Mouse (Mus musculus) liver, embryonic 12.5 days (tissue): Measurements from ENCODE around the gene AA467197. TPM values are rescaled to one million over a fixed set of nuclear protein-coding genes. Genes with fewer than 3 reads are reported as not detected.

ENCODE experiments used
- ATAC-seq: fragments of 200-750 bp; cut with Nextera tagmentation; 2 replicates; pipeline ENCODE4 v1.8.0; 2017; ENCODE audit warnings: moderate number of reproducible peaks, mild to moderate bottlenecking, moderate library complexity
- H3K27ac ChIP-seq: fragments of 300-500 bp; sonication (generic); 2 replicates; pipeline ENCODE4 v1.5.1; 2016; ENCODE audit warnings: mild to moderate bottlenecking
- H3K27me3 ChIP-seq: fragments of 300-500 bp; sonication (generic); replicated peaks from 2 replicates; pipeline ENCODE4 v1.6.1; 2016; ENCODE audit warnings: mild to moderate bottlenecking, moderate library complexity
- H3K36me3 ChIP-seq: fragments of 300-500 bp; sonication (generic); 2 replicates; pipeline ENCODE4 v1.6.1; 2016; ENCODE audit warnings: mild to moderate bottlenecking, moderate library complexity
- H3K4me1 ChIP-seq: fragments of 300-500 bp; sonication (generic); 2 replicates; pipeline ENCODE4 v1.6.1; 2016
- H3K4me2 ChIP-seq: fragments of 300-500 bp; sonication (generic); 2 replicates; pipeline ENCODE4 v1.6.1; 2016; ENCODE audit warnings: mild to moderate bottlenecking, moderate library complexity
- H3K4me3 ChIP-seq: fragments of 300-500 bp; sonication (generic); 2 replicates; pipeline ENCODE4 v1.5.1; 2016; ENCODE audit warnings: mild to moderate bottlenecking, moderate library complexity
- H3K9ac ChIP-seq: fragments of 300-500 bp; sonication (generic); 2 replicates; pipeline ENCODE4 v1.6.1; 2016; ENCODE audit warnings: mild to moderate bottlenecking, moderate library complexity
- H3K9me3 ChIP-seq: fragments of 300-500 bp; sonication (generic); replicated peaks from 2 replicates; pipeline ENCODE4 v1.6.1; 2016; ENCODE audit warnings: mild to moderate bottlenecking, moderate library complexity
- WGBS: fragments of 180-500 bp; shearing (Covaris S2); methylation state at CpG from one replicate; pipeline ENCODE4 v1.1.7; 2016; ENCODE audit not compliant: insufficient replicate concordance; 5-methylcytosine and 5-hydroxymethylcytosine counted together
- polyA plus RNA-seq: library from polyadenylated mRNA; unstranded; fragments of >200 nt; fragmentation: Nextera tagmentation; extraction: Ambion mirVana; gene quantifications from 2 replicates; pipeline ENCODE4 v1.2.1, GENCODE M21; 2016

The AA467197 gene
- 0.17 and 0.26 TPM in 2 replicates for polyA plus RNA-seq

DNA sequence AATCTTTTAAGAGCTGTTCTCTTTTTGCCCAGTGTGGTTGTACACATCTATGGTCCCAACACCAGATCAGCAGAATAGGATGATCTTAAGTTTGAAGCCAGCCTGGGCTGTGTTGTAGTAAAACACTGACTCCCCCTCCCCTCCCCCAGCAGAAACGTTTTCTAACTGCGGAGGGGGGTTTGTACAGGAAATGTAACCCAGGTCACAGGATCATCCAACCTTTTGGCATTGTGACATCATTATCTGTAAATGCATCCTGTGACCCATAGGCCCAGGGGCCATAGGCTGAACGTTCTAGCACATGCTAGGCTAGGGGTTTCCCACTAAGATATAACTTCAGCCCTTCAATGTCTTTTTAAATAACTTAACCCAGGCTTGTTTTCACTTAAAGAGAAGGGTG, at the start of gene AA467197:
AA467197 (plus strand) TSS at position 301 of the 400 bp plus-strand sequence.
- no peak for ATAC-seq
- H3K27ac ChIP-seq: no peak within 1 kb of the TSS
- H3K36me3 ChIP-seq: peaks cover 19% of the 10 kb centered on the region
- peak within 1 kb of the TSS; percentile 42 for H3K4me3 ChIP-seq
- no peaks in the 10 kb centered on the region for H3K9me3 ChIP-seq
- 43% methylated on average over 3 of the region's 3 CpGs for WGBS
- peak within 1 kb of the TSS; percentile 69 for H3K4me2 ChIP-seq
- no peak within 1 kb of the TSS for H3K9ac ChIP-seq
- H3K4me1 ChIP-seq: peaks cover 15% of the 10 kb centered on the region
- peaks cover 34% of the 10 kb centered on the region for H3K27me3 ChIP-seq

DNA sequence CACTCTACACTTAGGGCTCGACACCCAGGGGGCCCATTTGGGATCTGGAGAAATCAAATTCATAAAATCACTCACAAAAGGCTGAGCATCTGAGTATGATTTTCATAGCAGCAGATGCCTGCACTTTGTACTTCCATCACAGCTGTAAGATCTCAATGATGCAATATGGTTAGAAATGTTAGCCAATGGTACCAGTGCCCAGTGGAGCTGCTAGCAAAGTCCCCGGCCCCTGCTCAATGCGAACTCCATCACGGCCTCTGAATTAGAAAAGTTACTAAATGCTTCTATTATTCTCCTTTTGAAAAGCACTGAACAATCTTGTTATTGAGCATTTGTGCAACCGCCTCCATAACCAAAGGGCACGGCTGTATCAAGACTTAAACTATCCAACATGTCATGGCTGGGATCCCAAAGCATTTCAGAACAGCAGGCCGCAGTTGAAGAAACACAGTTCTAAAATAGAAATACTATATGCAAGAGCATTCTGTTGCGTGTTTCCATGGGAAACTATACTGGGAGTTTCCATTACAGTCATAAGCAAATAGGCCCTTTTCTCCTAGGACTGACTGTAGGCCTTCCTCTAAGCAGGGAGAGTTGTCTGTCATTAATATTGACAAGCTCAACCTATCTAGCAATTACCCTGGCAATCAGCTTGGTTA, 48.8 kb upstream of the AA467197 start:
- H3K27ac ChIP-seq: no peak overlapping the region
- no peak overlapping the region for H3K4me2 ChIP-seq
- no peaks in the 10 kb centered on the region for H3K9me3 ChIP-seq
- H3K9ac ChIP-seq: no peak overlapping the region
- H3K27me3 ChIP-seq: no peaks in the 10 kb centered on the region
- H3K4me1 ChIP-seq: no peaks in the 10 kb centered on the region
- 68% methylated on average over 8 of the region's 8 CpGs for WGBS
- H3K4me3 ChIP-seq: no peak overlapping the region
- no peaks in the 10 kb centered on the region for H3K36me3 ChIP-seq
- no peak for ATAC-seq

DNA sequence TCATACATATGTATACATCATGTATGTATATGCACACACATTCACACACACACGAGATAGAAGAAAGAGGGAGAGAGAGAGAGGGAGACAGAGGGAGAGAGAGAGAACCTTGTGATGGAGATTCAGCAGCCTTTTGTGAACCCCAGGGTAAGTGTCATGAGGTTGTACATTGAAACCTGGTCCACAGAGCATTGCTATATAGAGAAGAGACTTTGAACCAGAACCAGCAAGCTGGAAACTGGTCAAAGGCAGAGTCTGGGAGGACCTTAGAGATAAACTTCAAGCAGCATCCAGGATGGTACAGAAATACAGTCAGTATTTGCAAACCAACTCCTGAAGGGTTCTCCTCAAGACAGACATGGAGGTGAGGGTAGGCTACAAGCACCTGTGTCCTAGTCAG, 46.4 kb upstream of the AA467197 start:
- H3K36me3 ChIP-seq: no peaks in the 10 kb centered on the region
- H3K27ac ChIP-seq: no peak overlapping the region
- H3K9ac ChIP-seq: no peak overlapping the region
- no peak overlapping the region for H3K4me2 ChIP-seq
- H3K4me1 ChIP-seq: no peaks in the 10 kb centered on the region
- H3K9me3 ChIP-seq: no peaks in the 10 kb centered on the region
- WGBS: 43% methylated on average over 1 of the region's 1 CpGs
- H3K4me3 ChIP-seq: no peak overlapping the region
- ATAC-seq: no peak
- no peaks in the 10 kb centered on the region for H3K27me3 ChIP-seq

DNA sequence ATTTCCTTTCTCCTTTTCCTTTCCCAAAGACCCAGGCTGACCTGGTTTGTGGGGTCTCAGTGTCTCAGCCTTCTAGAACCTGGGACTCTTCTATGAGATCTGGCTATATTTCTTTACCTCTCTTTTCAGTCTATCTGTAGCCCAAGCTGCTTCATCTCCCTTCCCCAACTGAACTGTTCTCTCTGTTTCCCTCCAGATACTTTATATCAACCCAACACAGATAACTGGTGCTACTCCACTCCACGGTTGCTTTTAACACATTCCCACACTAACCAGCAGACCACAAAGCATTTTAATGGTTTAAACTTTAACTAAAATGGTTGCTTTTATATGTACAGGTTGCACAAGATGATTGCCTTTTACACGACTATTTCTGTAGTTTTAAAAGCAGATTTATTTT, 45.6 kb upstream of the AA467197 start:
- no peaks in the 10 kb centered on the region for H3K27me3 ChIP-seq
- H3K4me2 ChIP-seq: no peak overlapping the region
- no peak overlapping the region for H3K9ac ChIP-seq
- no peak overlapping the region for H3K4me3 ChIP-seq
- H3K27ac ChIP-seq: no peak overlapping the region
- no peaks in the 10 kb centered on the region for H3K9me3 ChIP-seq
- WGBS: 31% methylated on average over 2 of the region's 2 CpGs
- H3K4me1 ChIP-seq: no peaks in the 10 kb centered on the region
- 0 out of 2 replicates have a peak, but pooled peaks have one; percentile 46 for ATAC-seq
- no peaks in the 10 kb centered on the region for H3K36me3 ChIP-seq

DNA sequence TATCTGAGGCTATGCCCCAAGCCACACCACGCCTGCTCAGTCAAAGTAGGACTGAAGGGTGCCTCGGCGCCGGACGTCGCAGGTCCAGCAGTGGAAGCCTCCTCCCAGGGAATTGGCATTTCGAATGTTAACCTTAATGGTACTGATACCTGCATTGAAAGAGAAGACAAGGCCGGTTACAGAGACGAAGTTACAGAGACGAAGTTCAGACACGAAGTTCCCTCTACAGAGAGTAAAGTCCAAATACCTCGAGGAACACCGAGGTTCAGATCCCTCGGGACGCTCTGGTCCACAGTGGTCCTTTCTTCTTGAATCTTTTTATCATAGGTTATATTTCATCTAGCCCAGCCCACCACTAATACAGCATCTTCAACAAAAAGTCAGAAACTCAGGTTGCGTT, 41.3 kb upstream of the AA467197 start:
- no peak for ATAC-seq
- Histone ChIP-seq H3K27me3 (no peaks in the 10 kb centered on the region), H3K9me3 (no peaks in the 10 kb centered on the region), H3K4me1 (no peaks in the 10 kb centered on the region), H3K27ac (no peak overlapping the region), H3K4me3 (no peak overlapping the region), H3K36me3 (no peaks in the 10 kb centered on the region), H3K9ac (no peak overlapping the region), H3K4me2 (no peak overlapping the region)
- WGBS: 75% methylated on average over 16 of the region's 16 CpGs

DNA sequence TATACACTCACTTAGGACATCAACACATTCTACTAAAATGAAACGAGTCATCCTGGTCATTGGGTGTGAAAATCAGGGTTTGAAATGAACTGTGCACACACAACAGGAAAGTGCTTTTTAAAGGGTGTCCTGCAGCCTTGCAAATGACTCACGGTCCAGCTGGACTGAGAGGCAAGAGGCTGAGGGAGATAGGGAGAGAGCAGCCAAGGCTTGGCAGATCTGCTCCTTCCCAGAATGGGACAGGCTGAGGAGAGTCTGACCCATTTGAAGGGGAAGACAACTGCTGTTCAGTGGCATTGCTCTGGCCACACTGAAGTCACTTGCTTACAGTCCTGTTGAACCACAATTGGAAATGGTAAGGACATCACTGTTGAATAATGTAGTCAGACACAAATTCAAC, 37.0 kb upstream of the AA467197 start:
- no peak overlapping the region for H3K9ac ChIP-seq
- WGBS: 61% methylated on average over 2 of the region's 2 CpGs

DNA sequence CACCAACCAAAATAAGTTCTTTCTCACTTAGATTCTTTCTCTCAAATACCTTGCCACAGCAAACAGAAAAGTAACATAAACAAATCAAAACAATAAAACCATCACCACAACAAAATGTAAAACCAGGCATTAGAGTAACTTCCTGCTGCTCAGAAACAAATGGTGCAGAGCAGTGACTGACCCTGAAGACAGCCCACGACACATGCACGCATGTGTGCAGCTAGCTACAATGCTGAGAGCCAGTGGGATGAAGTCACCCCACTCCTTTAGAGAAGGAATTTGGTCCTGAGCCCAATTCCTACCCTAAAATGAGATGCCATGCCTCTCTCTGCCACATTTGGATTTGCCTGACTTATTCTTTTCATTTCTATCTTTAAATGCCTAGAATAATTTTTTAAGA, 35.4 kb upstream of the AA467197 start:
- H3K4me3 ChIP-seq: no peak overlapping the region
- no peak overlapping the region for H3K4me2 ChIP-seq
- no peak overlapping the region for H3K27ac ChIP-seq
- H3K9me3 ChIP-seq: no peaks in the 10 kb centered on the region
- H3K9ac ChIP-seq: no peak overlapping the region
- ATAC-seq: no peak
- no peaks in the 10 kb centered on the region for H3K27me3 ChIP-seq
- WGBS: 74% methylated on average over 2 of the region's 2 CpGs
- no peaks in the 10 kb centered on the region for H3K4me1 ChIP-seq
- no peaks in the 10 kb centered on the region for H3K36me3 ChIP-seq

More for the DNA sequence above, 37.0 kb upstream of the AA467197 start:
- H3K4me1 ChIP-seq: no peaks in the 10 kb centered on the region
- ATAC-seq: no peak
- no peaks in the 10 kb centered on the region for H3K9me3 ChIP-seq
- no peaks in the 10 kb centered on the region for H3K36me3 ChIP-seq
- H3K27ac ChIP-seq: no peak overlapping the region
- no peaks in the 10 kb centered on the region for H3K27me3 ChIP-seq
- H3K4me2 ChIP-seq: no peak overlapping the region
- H3K4me3 ChIP-seq: no peak overlapping the region

DNA sequence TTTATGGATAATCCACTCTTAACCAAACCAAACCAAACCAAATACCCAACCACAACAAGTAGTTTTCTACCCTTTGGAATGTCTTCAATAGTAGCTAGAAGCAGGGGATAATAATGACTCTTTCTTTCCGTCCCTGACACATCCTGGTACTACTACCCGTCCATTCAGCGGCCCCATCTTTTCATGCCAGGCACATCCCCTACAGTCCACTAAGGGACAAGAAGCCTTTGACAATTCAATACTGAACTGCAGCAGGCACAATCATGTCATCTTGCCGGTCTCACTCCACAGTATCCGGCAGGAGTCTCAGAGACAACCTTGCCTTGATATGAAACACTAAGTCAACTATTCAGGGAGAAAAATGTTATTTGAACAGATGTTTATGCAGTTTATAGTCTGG, 31.0 kb upstream of the AA467197 start:
- Histone ChIP-seq H3K4me1 (0 out of 2 replicates have a peak, but pooled peaks cover 3% of the 10 kb centered on the region), H3K36me3 (no peaks in the 10 kb centered on the region), H3K9ac (no peak overlapping the region), H3K4me2 (no peak overlapping the region), H3K9me3 (no peaks in the 10 kb centered on the region), H3K27ac (no peak overlapping the region), H3K27me3 (peaks cover 11% of the 10 kb centered on the region), H3K4me3 (no peak overlapping the region)
- ATAC-seq: no peak
- 79% methylated on average over 5 of the region's 5 CpGs for WGBS

DNA sequence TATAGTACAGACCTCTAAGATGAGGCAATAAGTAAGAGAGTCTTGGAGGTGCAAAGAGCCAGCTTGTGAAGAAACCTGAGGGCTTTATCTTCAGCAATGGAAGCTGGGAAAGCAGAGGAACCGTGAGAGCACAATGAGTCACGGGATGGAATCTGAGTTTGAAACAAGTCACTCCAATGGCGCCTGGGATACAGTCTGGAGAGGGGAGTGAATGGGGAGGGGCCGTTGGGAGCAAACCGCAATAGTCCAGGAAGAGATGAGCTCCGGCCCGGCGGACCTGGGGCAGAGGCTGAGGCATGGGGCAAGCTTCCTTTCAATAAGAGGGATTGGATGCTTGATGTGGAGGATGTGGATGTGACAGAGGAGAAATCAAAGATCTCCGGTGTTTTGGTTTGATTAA, 28.0 kb upstream of the AA467197 start:
- no peak for ATAC-seq
- Histone ChIP-seq H3K9me3 (no peaks in the 10 kb centered on the region), H3K27me3 (peaks cover 28% of the 10 kb centered on the region), H3K4me1 (0 out of 2 replicates have a peak, but pooled peaks cover 4% of the 10 kb centered on the region), H3K4me2 (no peak overlapping the region), H3K27ac (no peak overlapping the region), H3K4me3 (no peak overlapping the region), H3K9ac (no peak overlapping the region), H3K36me3 (no peaks in the 10 kb centered on the region)
- 65% methylated on average over 9 of the region's 9 CpGs for WGBS

DNA sequence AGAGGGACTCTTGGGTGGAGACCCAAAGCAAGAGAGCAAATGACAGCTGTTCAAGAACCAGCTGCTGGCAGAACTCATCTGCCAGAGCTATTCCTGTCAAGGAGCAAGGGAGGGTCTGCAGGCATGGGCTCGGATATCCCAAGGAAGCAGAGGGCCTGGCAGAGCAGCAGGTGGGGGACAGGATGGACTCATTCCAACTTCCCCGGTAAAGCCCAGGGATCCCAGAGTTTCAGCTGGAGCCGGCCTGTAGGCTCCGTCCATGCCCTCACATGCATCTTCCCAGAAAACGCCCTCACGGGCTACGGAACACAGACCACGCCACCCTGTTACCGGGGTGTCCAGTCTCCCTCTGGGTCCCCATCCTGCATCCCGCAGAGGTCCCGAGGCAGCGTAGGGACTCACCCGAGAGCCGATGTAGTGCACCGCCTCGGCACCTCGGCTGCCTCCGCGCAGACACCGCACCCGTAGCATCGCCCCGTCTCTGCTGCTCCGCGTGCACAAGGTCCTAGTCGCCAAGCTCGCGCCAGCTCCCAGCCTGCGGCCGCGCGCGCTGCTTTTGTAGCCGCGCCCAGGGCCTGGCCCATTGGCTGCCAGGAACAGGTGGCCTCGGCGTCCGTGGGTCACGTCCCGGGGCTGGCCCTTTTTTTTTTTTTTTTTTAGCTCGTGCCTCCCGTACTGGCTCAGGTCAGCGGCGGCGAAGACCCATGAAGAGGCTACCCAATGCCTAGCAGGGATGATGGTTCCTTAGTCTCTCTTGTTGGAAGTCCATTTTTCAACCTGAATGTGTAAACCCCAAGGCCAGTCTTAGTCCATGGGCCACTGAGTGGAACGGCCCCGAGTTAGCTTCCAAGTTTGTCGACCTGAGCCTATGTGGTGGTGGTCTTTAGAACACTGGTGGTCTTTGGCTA, 25.8 kb upstream of the AA467197 start, which contains the start of gene Gatm:
Gatm (minus strand) TSS at position 558 of the 908 bp plus-strand sequence.
- peak; percentile 85 for ATAC-seq
- Histone ChIP-seq H3K4me3 (peak within 1 kb of the TSS; percentile 48), H3K36me3 (no peaks in the 10 kb centered on the region), H3K9ac (peak within 1 kb of the TSS; percentile 18; the same call in 1 of the 2 replicates), H3K27me3 (peaks cover 31% of the 10 kb centered on the region), H3K4me2 (peak within 1 kb of the TSS; percentile 73), H3K9me3 (no peaks in the 10 kb centered on the region), H3K4me1 (0 out of 2 replicates have a peak, but pooled peaks cover 4% of the 10 kb centered on the region), H3K27ac (no peak within 1 kb of the TSS)
- WGBS: 4% methylated on average over 47 of the region's 48 CpGs

DNA sequence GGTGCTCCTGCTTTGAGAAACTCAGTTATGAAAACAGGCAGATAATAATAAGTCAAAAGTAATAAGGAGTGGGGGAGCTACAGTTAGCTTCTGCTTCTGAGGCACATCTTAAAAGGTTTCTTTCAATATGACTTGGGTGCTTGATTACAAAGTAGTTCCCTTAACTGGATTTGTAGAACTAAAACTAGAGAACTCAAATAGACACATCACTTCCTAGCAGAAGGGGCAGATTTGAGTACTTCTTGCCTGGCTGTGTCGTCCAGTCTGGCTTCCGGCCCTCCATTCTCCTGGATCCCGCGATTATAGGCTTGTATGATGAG, 25.2 kb upstream of the AA467197 start:
- H3K4me3 ChIP-seq: no peak overlapping the region; the same call in 1 of the 2 replicates
- WGBS: 76% methylated on average over 4 of the region's 4 CpGs

DNA sequence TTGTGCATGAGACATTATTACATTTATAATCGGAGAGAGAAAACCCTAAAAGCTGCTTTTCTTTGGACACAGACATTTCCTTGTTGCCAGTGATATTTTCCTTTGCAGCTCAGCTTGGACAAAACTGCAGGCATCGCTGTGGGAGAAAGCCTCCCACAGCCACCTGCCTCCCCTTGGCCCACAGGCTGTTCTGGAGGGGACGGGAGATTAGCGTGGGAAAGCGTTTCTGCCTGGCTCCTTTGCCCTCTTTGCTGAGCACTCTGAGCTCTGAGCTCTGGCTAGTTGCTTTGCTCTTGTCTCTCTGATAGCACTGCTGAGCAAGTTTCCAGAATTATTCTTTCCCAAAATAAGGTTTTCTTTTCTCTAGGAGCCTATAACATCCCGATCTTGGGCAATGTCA, 20.5 kb upstream of the AA467197 start:
- no peak for ATAC-seq
- H3K4me3 ChIP-seq: no peak overlapping the region
- 65% methylated on average over 6 of the region's 6 CpGs for WGBS

More for the DNA sequence above, 25.2 kb upstream of the AA467197 start:
- no peaks in the 10 kb centered on the region for H3K36me3 ChIP-seq
- H3K9ac ChIP-seq: no peak overlapping the region
- H3K4me2 ChIP-seq: peak overlapping the region; percentile 73
- ATAC-seq: no peak
- H3K27me3 ChIP-seq: peaks cover 31% of the 10 kb centered on the region
- 0 out of 2 replicates have a peak, but pooled peaks cover 4% of the 10 kb centered on the region for H3K4me1 ChIP-seq
- H3K9me3 ChIP-seq: no peaks in the 10 kb centered on the region
- H3K27ac ChIP-seq: no peak overlapping the region

More for the DNA sequence above, 20.5 kb upstream of the AA467197 start:
- H3K36me3 ChIP-seq: no peaks in the 10 kb centered on the region
- peaks cover 16% of the 10 kb centered on the region for H3K27me3 ChIP-seq
- no peak overlapping the region for H3K4me2 ChIP-seq
- no peaks in the 10 kb centered on the region for H3K9me3 ChIP-seq
- H3K4me1 ChIP-seq: no peaks in the 10 kb centered on the region
- no peak overlapping the region for H3K9ac ChIP-seq
- H3K27ac ChIP-seq: no peak overlapping the region
